Mouse (Mus musculus) embryonic facial prominence, embryonic 14.5 days (tissue): Measurements from ENCODE around the gene Rsl1d1. TPM values are rescaled to one million over a fixed set of nuclear protein-coding genes. Genes with fewer than 3 reads are reported as not detected.
A peak's percentile ranks its signal among the peaks of the same experiment; 100 is the strongest.

Source experiments
- ATAC-seq: fragments of 200-750 bp; cut with Nextera tagmentation; 2 replicates; pipeline ENCODE4 v1.8.0; 2017; ENCODE audit warnings: low read depth, moderate number of reproducible peaks, moderate TSS enrichment
- DNase-seq: peaks from one replicate; pipeline ENCODE4 v3.0.0-alpha.2; 2015; ENCODE audit warnings: low spot score
- H3K27ac ChIP-seq: fragments of 300-500 bp; sonication (generic); replicated peaks from 2 replicates; pipeline ENCODE4 v1.5.1; 2014; ENCODE audit warnings: low read depth, mild to moderate bottlenecking, low read length, moderate library complexity
- H3K27me3 ChIP-seq: fragments of 300-500 bp; sonication (generic); replicated peaks from 2 replicates; pipeline ENCODE4 v1.6.1; 2014; ENCODE audit warnings: low read length; ENCODE audit not compliant: control insufficient read depth, insufficient read depth
- H3K36me3 ChIP-seq: fragments of 300-500 bp; sonication (generic); 2 replicates; pipeline ENCODE4 v1.6.1; 2014; ENCODE audit warnings: low read length, mixed read lengths; ENCODE audit not compliant: control insufficient read depth, insufficient read depth
- H3K4me1 ChIP-seq: fragments of 300-500 bp; sonication (generic); 2 replicates; pipeline ENCODE4 v1.6.1; 2014; ENCODE audit warnings: antibody characterized with exemption, low read length; ENCODE audit not compliant: control insufficient read depth, insufficient read depth
- H3K4me2 ChIP-seq: fragments of 300-500 bp; sonication (generic); 2 replicates; pipeline ENCODE4 v1.6.1; 2014; ENCODE audit warnings: low read depth, mild to moderate bottlenecking, low read length, moderate library complexity, mixed read lengths
- H3K4me3 ChIP-seq: fragments of 300-500 bp; sonication (generic); 2 replicates; pipeline ENCODE4 v1.5.1; 2014; ENCODE audit warnings: low read depth, mild to moderate bottlenecking, low read length
- H3K9ac ChIP-seq: fragments of 300-500 bp; sonication (generic); 2 replicates; pipeline ENCODE4 v1.6.1; 2014; ENCODE audit warnings: low read depth, mild to moderate bottlenecking, low read length, moderate library complexity, mixed read lengths
- H3K9me3 ChIP-seq: fragments of 300-500 bp; sonication (generic); 2 replicates; pipeline ENCODE4 v1.6.1; 2016; ENCODE audit warnings: low read length; ENCODE audit not compliant: control insufficient read depth
- WGBS: fragments of 180-500 bp; shearing (Covaris S2); extraction: QIAGEN DNeasy Blood & Tissue Kit; methylation state at CpG from one replicate; pipeline ENCODE4 v1.1.7; 2014; 5-methylcytosine and 5-hydroxymethylcytosine counted together
- polyA plus RNA-seq: library from polyadenylated mRNA; unstranded; fragments of >200 nt; fragmentation: Nextera tagmentation; extraction: Ambion mirVana; gene quantifications from 2 replicates; pipeline ENCODE4 v1.2.1, GENCODE M21; 2014

Rsl1d1 gene
- polyA plus RNA-seq, 1 experiment from 2014 or later, result 169 TPM

DNA sequence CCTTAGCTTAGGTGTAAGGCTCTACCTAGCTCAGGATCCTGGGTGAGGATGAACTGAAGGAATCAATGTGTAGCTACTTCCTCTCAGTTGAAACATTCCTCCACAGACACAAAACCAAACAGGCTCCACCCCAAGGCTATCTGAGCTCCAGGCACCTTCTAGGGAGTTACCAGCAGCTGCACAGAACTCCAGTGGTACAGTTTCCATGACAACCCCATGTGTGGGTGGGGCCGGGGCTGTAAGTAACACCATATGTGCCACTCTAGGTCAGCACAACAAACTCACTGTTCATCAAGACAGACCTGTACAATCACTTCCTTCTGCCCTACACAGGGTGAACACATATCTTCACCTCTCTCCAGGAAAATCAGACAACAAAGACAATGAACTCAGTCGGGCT, 4.7 kb downstream of the Rsl1d1 start:
- Histone ChIP-seq H3K9me3 (no peaks in the 10 kb centered on the region), H3K4me1 (peaks cover 9% of the 10 kb centered on the region; the same call in 1 of the 2 replicates), H3K27ac (no peak overlapping the region), H3K9ac (no peak overlapping the region), H3K4me2 (no peak overlapping the region), H3K4me3 (no peak overlapping the region), H3K36me3 (peaks cover 80% of the 10 kb centered on the region), H3K27me3 (no peaks in the 10 kb centered on the region)
- no peak for ATAC-seq
- WGBS, result 25% methylated on average over 2 of the region's 2 CpGs
- DNase-seq, result peak; percentile 59

DNA sequence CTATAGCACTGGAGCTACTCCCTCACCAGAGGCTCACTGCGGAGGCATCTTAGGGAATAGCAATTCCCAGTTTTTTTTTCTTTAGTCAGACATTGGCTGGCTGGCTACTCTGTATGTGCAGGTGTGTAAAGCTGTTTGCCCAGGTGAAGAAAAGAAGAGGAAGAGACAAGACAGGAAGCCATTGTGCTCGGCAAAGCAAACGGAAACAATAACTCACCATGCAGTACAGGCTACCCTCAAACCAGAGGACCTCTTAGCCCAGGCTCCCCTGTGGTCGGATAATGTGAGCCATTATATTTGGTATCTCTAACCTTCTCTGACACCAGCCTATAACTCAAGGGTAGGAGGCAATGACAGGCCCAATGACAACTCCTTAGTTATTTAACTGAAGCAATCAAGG, 6.1 kb downstream of the Rsl1d1 start:
- no peak overlapping the region for H3K27ac ChIP-seq
- H3K27me3 ChIP-seq, result no peaks in the 10 kb centered on the region
- no peak overlapping the region for H3K9ac ChIP-seq
- no peak overlapping the region for H3K4me3 ChIP-seq
- H3K4me1 ChIP-seq, result peaks cover 9% of the 10 kb centered on the region; the same call in 1 of the 2 replicates
- no peaks in the 10 kb centered on the region for H3K9me3 ChIP-seq
- ATAC-seq (no peak), DNase-seq (no peak)
- 90% methylated on average over 4 of the region's 4 CpGs for WGBS
- no peak overlapping the region for H3K4me2 ChIP-seq
- H3K36me3 ChIP-seq, result peaks cover 94% of the 10 kb centered on the region

DNA sequence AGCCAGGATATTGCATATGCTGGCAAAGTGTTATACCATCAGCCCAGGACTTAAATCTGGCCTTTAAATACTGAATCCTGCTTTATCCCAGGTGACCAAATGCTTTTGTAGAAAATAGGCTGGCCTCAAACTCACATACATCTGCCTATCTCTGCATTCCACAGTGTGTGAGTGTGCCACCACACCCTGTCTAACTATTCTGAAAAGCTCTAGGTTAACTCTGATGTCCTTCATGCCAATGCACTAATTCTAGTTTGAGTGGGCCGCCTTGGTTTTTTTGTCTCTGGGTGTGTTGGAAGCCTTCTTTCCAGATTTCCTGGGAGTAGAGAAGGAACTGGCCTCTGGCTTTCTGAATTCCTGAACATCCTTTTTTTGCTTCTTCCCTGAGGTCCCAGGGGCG, 9.9 kb downstream of the Rsl1d1 start:
- ATAC-seq, result no peak
- Histone ChIP-seq H3K4me3 (no peak overlapping the region), H3K4me1 (no peaks in the 10 kb centered on the region), H3K36me3 (peaks cover 71% of the 10 kb centered on the region), H3K9me3 (no peaks in the 10 kb centered on the region), H3K27me3 (no peaks in the 10 kb centered on the region), H3K4me2 (no peak overlapping the region), H3K27ac (no peak overlapping the region), H3K9ac (no peak overlapping the region)
- DNase-seq, result no peak
- 92% methylated on average over 2 of the region's 2 CpGs for WGBS

DNA sequence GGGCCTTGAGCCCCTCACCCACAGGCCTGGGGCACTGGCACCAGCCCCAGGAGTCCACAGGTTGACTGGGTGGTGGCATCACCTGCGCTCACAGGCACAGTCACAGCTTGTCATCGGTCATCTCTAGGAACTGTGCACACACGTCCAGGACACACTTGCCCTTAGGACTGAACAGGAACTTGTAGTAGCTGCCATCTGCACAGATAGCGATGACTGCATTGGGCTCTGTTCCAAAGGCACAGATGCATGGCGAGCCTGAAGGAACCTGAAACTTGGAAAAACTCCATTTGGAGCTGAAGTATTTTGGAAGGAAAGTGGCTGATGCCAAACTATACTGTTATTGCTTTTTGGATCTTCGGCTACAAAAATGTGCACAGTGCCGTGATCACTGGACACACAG, 13.0 kb downstream of the Rsl1d1 start:
- 83% methylated on average over 7 of the region's 7 CpGs for WGBS

DNA sequence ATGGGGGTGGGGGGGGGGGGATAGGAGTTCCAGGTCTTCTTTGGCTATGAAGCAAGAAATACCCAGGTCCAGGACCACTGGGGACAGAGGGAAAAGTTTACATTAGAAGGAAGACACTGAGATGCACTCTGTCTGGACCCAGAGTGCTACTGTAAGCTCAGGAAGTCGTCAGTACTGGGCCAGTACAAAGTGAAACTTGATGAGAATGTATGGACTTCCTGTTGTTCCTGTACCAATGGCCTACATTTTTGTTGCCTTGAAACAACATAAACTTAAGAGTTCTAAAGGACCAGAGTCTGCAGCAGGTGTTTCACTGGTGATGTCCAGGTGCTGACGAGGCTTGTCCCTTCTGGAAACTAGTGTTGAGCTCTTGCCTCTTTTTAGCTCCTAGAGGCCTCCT, 25.7 kb downstream of the Rsl1d1 start:
- peak overlapping the region; percentile 85; the same call in 1 of the 2 replicates for H3K4me2 ChIP-seq

More for the DNA sequence above, 13.0 kb downstream of the Rsl1d1 start:
- ATAC-seq, result no peak
- no peak for DNase-seq
- Histone ChIP-seq H3K27ac (no peak overlapping the region), H3K27me3 (no peaks in the 10 kb centered on the region), H3K4me1 (no peaks in the 10 kb centered on the region), H3K9ac (no peak overlapping the region), H3K4me3 (no peak overlapping the region), H3K36me3 (peaks cover 40% of the 10 kb centered on the region), H3K4me2 (no peak overlapping the region), H3K9me3 (no peaks in the 10 kb centered on the region)

DNA sequence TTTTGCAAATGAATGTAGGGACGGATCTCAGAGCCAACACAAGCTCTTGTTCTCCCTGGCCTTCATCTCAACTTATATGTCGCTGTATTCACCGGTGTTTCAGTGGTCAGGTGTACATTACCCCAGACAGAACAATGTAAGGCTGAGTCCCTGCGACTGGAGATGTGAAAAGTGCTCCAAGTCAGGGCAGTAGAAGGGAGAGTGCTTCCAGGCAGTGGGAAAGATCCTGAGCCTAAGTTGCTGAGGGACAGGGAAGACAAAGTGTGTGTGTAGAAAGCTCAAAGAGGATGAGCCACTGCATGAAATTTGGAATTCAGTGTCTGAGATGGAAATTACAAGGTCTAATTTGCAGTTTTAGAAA, 26.3 kb downstream of the Rsl1d1 start:
- WGBS, result 4% methylated on average over 4 of the region's 4 CpGs
- H3K9me3 ChIP-seq, result no peaks in the 10 kb centered on the region
- H3K27ac ChIP-seq, result peak overlapping the region; percentile 91; the same call in 1 of the 2 replicates

More for the DNA sequence above, 25.7 kb downstream of the Rsl1d1 start:
- 71% methylated on average over 2 of the region's 2 CpGs for WGBS
- no peaks in the 10 kb centered on the region for H3K9me3 ChIP-seq
- no peak overlapping the region for H3K9ac ChIP-seq
- peaks cover 8% of the 10 kb centered on the region for H3K4me1 ChIP-seq
- DNase-seq (no peak), ATAC-seq (no peak)
- no peaks in the 10 kb centered on the region for H3K27me3 ChIP-seq
- H3K27ac ChIP-seq, result no peak overlapping the region
- no peak overlapping the region for H3K4me3 ChIP-seq
- H3K36me3 ChIP-seq, result no peaks in the 10 kb centered on the region

DNA sequence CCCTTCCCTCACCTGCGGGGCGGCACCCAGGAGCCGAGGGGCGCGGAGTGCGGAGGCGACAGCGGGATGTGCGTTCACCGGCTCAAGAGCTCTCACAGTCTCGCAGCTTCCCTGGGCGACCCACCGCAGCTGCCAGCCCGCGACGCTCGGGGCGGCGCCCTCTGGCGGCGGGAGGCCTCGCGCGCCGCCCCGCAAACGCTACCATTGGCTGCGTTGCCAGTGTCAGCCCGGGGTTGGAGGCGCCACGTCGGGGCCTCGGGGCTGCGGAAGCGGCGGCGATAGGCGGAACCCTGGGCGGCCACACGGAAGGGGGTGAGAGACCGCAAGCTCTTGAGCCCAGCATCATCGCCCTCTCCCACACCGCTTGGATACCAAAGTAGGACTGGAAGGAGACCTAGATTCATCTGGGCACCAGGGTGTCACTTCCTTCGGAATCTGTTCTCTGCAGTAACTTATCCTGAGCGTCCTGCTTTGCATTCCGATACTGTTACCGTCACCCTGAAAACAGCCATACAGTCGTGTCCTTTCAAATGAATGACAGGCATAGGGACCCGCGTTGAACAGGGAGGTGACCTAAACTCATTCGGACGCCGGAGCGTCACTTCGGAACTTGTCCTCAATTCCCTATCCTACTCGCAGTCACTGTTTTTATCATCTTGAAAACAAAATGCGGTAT, 26.8 kb downstream of the Rsl1d1 start, which contains the start of gene Zc3h7a:
Gene Zc3h7a, minus strand, starts transcription at position 186 of the 676 bp plus-strand sequence.
- Histone ChIP-seq H3K4me3 (peak within 1 kb of the TSS; percentile 97), H3K4me1 (peaks cover 8% of the 10 kb centered on the region), H3K9me3 (no peaks in the 10 kb centered on the region), H3K27ac (peak within 1 kb of the TSS; percentile 91), H3K4me2 (peak within 1 kb of the TSS; percentile 85), H3K27me3 (no peaks in the 10 kb centered on the region), H3K9ac (peak within 1 kb of the TSS; percentile 90), H3K36me3 (no peaks in the 10 kb centered on the region)
- peak; percentile 93 for DNase-seq
- peak; percentile 95 for ATAC-seq
- 1% methylated on average over 16 of the region's 57 CpGs for WGBS

More for the DNA sequence above, 26.3 kb downstream of the Rsl1d1 start:
- no peak for DNase-seq
- Histone ChIP-seq H3K27me3 (no peaks in the 10 kb centered on the region), H3K4me2 (peak overlapping the region; percentile 85), H3K9ac (peak overlapping the region; percentile 90), H3K4me3 (peak overlapping the region; percentile 97), H3K36me3 (no peaks in the 10 kb centered on the region), H3K4me1 (peaks cover 8% of the 10 kb centered on the region)
- ATAC-seq, result no peak

DNA sequence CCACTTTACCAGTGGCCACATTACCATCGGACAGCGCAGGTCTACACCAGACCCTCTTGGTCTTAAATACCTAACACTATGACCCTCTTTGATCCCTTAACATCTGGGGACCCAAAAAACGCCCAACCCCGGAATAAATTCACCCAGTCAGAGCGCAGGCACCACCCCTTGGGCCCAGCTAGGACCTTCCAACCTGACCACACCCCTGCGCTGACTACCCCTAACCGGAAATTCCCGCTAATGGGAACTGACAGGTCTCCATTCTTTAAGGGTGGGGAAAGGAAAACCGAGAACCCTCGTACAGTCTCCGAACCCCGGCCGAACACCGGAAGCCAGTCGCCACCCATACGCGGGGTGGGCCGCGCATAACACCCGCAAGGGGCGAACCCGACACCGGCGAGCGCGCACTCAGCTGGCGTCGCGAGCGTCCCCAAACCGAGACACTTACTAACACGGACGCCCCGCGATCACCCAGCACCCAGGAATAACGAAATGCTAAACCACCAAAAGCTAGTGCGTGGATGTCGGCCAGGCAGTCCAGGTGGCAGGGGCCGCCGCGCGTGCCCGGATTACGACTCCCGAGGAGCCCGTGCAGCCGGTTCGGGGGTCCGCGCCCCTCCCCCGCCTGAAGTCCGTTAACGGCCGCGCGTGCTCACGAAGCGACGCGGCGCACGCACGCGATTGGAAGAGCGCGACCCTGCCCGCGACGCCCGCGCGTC, 27.5 kb downstream of the Rsl1d1 start:
- Histone ChIP-seq H3K9ac (peak overlapping the region; percentile 90), H3K4me1 (peaks cover 13% of the 10 kb centered on the region), H3K4me2 (peak overlapping the region; percentile 85), H3K27ac (peak overlapping the region; percentile 91), H3K9me3 (no peaks in the 10 kb centered on the region), H3K27me3 (no peaks in the 10 kb centered on the region), H3K4me3 (peak overlapping the region; percentile 97), H3K36me3 (no peaks in the 10 kb centered on the region)
- ATAC-seq (peak; percentile 66), DNase-seq (peak; percentile 84)
- under 1% methylated on average over 25 of the region's 72 CpGs for WGBS
